Mouse (Mus musculus): Measurements from ENCODE around the gene LTO1. TPM values are rescaled to one million over a fixed set of nuclear protein-coding genes. Genes with fewer than 3 reads are reported as not detected.

LTO1 gene
- total RNA-seq, 2 experiments from 2014 or later = 13.6 to 16.2 TPM

- intact Hi-C loops (cut with DNase I) = loop anchor here (1.0 to 2.0 kb wide), 4 partner anchors 87 to 305 kb away; no protein-coding TSS in a partner anchor
- DNase-seq = peak; percentile 32 to 46
Observed at GRCm38 (mm10) chr7:144937899-144938517, 23.1 kb downstream of the LTO1 start.

GRCm38 (mm10) chr7:144938661-144939343, 23.9 kb downstream of the LTO1 start:
- DNase-seq = peak; percentile 26 to 36
- intact Hi-C loops (cut with DNase I) = loop anchor here (1.0 to 2.0 kb wide), 2 partner anchors 86 to 172 kb away; no protein-coding TSS in a partner anchor

DNA sequence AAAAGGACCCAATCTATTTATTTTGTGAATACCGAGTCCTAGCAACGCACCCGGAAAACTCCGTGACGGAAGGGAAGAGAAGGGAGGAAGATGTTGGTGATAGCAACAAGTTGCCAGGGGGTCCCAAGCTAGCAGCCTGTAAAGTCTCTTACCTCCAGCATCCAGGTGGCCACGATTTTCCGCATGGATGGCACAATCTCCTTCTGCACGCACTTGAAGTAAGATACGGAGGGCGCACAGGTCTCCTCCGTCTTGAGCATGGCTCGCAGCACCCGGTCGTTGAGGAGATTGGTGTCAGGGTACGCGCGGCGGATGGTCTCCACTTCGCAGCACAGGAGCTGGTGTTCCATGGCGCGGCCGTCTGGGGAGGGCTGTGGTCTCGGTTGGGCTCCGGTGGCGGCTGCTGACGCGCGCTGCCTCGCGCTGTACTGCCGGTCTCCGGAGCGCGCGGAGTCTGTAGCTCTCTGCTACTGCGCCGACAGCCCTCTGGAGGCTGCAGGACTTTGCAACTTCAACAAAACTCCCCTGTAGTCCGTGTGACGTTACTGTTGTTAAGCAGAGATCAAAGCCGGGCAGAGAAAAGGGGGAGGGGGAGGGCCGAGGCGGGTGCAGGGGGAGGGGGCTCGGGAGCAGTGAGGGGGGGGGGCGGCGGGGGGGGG, 24.6 kb downstream of the LTO1 start, which contains the start of gene Ccnd1:
Gene Ccnd1, minus strand, starts transcription at position 582 of the 659 bp plus-strand sequence.
- intact Hi-C loops (cut with DNase I) = loop anchor here (1.0 to 2.0 kb wide), 3 partner anchors 85 to 172 kb away; no protein-coding TSS in a partner anchor
- DNase-seq = peak; percentile 82 to 83

DNA sequence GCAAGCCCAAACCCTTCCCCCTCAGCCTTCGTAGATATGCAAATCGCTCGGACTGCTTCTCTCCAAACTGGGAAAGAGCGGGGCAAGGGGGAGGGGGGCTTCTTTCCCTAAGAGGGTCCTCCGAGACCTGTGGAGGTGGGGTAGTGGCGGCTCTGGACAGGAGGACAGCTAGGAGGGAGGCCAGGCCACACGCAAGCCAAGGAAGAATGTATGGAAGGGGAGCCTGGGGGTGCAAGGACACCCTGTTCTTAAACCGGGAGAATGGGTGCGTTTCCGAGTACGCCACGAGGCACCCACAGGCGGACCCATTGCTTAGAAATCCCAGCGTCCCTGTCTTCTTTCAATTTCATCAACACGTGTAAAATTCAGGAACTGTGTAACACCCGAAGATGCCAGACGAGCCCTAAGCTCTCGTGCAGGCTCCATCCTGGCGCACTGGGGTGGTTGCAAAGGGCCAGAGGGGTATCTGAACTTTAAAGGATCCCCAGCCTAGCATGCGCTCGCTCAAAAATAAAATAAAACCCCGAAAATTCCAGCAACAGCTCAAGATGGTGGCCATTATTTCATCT, 25.2 kb downstream of the LTO1 start:
- DNase-seq = peak; percentile 50 to 57
- intact Hi-C loops (cut with DNase I) = loop anchor here (2.0 kb wide), 1 partner anchor 91 kb away; no protein-coding TSS in a partner anchor

- DNase-seq = no peak
- intact Hi-C loops (cut with DNase I) = loop anchor here (2.0 kb wide), 1 partner anchor 90 kb away; no protein-coding TSS in a partner anchor
Observed at GRCm38 (mm10) chr7:144940585-144940984, 25.7 kb downstream of the LTO1 start.

DNA sequence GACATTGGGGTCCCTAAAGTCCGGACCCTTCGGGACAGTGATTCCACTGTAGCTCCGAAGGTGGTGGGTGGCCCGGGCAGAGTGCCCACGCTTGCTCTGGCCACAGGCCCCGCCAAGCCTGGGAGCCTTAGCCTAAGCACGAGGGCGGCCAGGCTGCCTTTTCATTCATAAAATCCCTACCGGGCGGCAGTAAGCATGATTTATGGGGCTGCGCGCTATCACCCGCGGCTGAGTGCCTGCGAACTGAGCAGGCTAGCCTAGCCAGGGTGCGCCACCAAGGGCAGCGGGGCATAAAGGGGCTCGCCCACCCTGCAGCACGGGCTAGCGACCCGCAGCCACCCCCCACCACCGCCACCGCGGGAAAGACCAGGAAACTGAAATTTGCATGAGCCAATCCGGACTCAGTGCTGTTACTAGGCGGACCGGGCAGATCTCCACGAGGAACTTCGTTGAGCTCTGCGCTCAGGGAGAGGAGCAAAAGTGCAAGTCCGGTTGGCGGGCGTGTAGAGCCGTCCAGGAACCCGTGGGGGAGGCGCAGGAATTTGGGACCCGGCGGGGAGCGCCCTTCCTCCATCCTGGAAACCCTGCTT, 26.4 kb downstream of the LTO1 start:
- DNase-seq = peak; percentile 94
- intact Hi-C loops (cut with DNase I) = loop anchor here (1.0 to 2.0 kb wide), 2 partner anchors 56 to 89 kb away; no protein-coding TSS in a partner anchor

- intact Hi-C loops (cut with DNase I) = no loop called here
- DNase-seq = peak; percentile 42 to 61
Observed at GRCm38 (mm10) chr7:144942071-144942743, 27.3 kb downstream of the LTO1 start.

DNA sequence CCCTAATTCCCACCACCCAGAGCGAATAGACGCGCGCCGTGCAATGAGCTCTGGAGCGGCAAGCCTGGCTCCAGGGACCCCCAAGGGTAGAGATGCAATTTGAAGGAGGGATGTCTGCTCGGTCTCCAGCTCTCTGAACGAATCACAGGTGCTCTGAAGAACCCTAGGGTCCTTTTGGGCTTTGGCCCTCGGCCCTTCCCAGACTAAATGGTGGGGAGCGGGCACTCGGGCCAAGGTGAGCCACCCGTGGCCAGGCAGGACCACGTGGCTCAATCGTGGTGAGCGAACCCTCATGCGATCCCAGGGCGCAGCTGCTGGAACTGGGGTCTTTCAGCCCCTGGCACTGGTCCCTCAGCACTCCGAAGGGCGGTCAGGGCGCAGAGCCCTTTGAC, 27.8 kb downstream of the LTO1 start:
- DNase-seq = no peak
- intact Hi-C loops (cut with DNase I) = no loop called here

DNA sequence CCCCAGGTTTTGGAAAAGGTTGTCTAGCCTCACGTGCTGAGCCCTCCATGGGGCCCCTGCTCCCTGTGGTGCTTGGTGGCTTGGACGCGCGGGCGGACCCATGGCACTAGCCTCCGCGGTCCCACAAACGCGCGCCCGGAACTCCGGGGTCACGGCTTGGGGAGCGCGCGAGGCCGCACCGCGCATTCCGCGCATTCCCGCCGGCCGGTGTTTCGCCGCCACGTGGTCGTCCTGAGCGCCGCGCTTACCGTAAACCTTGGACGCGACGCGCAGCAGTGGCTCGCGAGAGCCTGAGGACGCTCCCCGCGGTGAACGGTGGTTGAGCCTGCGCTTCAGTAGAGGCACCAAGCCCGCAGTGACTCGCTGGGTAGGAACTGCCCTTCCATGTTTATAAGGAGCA, 28.4 kb downstream of the LTO1 start:
- intact Hi-C loops (cut with DNase I) = no loop called here

DNA sequence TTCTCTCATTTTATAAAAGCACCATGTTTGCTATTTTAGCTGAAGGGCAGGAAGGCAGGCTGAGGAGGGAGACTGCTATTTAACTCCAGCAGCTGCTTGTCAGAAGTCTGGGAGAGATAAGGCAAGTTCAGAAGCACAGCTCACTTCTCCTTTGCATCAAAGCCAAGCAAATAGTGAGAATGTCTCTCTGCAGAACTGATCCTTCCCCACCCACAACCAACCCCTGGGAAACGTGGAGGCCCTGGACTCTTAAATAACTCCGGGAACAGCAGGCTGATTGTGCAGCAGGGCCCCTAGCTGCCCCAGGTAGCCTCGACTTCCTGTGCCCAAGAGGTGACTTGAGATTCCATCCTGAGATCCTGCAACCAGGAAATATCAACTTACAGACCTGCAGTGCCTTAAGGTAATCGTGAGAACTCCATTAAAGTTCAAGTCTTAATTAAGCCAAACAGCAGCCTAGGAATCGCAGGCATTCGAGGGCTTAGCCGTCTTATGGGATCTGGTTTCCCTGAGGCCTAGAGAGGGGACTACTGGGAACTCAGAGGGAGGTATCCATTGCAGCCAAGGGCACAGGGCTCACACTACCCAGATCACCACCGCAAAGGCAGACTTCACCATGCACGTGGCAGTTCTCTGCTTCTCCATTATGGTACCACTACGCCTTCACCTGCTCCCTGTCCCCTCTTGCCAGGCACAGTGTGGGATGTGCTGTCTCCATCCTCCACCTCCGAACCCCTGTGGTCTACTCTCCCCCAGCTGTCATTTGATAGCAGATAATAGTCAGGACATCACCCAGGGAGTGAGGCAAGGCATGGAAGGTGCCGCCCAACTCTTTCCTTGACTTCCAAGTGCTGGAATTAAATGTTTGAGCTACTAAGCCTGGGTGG, 43.9 kb downstream of the LTO1 start:
- DNase-seq = no peak
- intact Hi-C loops (cut with DNase I) = no loop called here

More for the DNA sequence above, 28.4 kb downstream of the LTO1 start:
- peak; percentile 84 to 88 for DNase-seq

DNA sequence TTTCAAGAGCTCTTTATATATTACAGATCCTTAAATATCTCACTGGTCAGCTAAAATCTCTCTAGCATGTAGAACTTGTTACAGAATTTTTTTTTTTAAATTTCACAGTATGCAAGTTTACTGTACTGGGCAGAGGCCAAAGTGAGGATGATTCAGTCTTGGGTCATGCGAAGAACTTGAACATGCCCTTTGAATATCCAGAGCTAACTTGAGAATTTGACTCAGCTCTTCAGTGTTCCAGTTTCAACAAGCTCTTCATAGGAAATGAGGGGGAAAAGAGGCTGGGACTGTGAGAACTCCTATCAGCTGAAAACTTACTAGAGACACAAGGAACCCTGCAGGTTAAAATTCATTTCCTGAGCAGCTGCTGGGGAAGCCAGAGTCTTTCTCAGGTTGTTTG, 49.0 kb downstream of the LTO1 start:
- intact Hi-C loops (cut with DNase I) = no loop called here
- no peak for DNase-seq

- intact Hi-C loops (cut with DNase I) = no loop called here
- no peak for DNase-seq
Observed at GRCm38 (mm10) chr7:144964316-144964715, 49.4 kb downstream of the LTO1 start.

DNA sequence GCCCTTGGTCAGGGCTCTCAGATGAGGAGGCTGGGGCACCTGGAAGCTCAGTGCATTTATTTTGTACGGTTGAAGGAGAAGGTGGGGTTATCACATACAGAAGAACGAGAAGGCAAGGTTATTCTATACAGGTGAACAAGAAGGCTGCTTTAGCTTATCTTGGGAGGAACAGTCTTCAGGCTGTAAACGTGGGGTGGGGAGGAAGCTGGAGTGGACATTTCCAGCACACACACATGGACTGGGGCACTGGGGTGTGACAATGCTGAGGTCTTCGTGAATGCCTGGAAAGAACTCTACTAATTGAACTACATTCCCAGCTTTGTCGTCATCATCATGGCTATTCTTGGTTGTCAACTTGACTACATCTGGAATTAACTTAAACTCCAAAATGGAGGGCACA, 51.0 kb downstream of the LTO1 start:
- no peak for DNase-seq
- intact Hi-C loops (cut with DNase I) = no loop called here

DNA sequence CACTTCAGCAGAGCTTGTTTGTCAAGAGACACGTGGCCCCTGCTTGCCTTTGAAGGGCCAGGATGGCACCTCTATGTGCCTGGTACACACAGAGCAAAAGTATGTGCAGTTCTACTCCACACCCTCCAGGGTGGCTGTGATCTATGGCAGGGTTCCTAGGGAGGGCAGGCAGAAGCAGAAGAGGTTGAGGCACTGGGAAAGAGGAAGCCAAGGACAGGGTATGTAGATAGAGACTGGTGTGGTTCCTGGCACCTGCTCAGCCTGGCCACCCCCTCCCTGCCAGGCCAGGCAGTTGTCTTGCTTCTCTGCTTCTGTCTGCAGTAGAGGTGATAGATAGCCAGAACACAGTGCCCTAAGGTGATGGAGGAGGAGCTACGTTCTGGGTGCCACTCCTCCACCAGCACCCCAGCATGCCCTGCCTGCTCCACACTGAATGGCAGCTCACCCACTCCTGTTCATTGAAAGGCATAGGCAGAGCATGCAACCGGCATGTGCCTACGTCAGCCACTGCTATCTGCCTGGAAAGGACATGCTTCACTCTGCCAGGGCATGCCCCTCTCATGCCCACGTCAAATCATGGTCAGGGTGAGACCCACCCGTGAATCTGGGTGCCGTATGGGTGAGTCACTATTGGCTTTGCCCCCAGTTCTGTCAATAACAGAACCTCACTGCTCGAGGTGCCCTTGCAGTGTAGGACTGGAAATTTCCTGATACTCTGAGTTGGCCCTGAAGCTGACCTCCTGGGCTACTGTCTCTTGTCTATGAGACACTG, 56.3 kb downstream of the LTO1 start:
- peak in 1 of 2 experiments; percentile 12 for DNase-seq
- intact Hi-C loops (cut with DNase I) = no loop called here

GRCm38 (mm10) chr7:144971769-144972168, 56.9 kb downstream of the LTO1 start:
- intact Hi-C loops (cut with DNase I) = no loop called here
- no peak for DNase-seq

DNA sequence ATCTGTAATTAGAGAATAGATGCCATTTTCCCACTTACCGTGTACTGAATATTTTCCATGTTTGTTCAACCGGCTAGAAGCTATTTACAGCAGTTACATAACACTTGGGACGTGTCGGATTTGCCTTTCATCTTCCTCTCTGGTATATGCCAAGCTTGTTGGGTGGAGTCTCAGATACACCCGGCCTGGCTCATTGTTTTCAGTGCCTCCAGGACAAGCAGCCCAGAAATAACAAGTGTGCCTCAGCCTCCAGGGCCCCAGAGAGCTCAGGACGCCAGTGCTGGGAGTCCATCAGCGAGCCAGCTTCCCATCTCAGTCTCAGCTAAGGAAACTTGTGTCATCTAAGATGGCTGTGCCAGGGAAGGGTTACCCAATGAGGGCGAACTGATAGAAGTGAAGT, 58.6 kb downstream of the LTO1 start:
- intact Hi-C loops (cut with DNase I) = no loop called here
- peak; percentile 38 to 44 for DNase-seq

- DNase-seq = peak in 1 of 2 experiments; percentile 18
- intact Hi-C loops (cut with DNase I) = no loop called here
Observed at GRCm38 (mm10) chr7:144977121-144977520, 62.2 kb downstream of the LTO1 start.

GRCm38 (mm10) chr7:144979814-144980213, 64.9 kb downstream of the LTO1 start:
- intact Hi-C loops (cut with DNase I) = no loop called here
- peak in 1 of 2 experiments; percentile 17 for DNase-seq

All from heart, postnatal 10 days (tissue).